Mouse (Mus musculus) limb, embryonic 14.5 days (tissue): ENCODE results near the gene Gc. TPM values are rescaled to one million over a fixed set of nuclear protein-coding genes. Genes with fewer than 3 reads are reported as not detected.

Experiments
- ATAC-seq: fragments of 200-750 bp; cut with Nextera tagmentation; 2 replicates; pipeline ENCODE4 v1.8.0; 2017; ENCODE audit warnings: low read depth, moderate number of reproducible peaks, moderate TSS enrichment; ENCODE audit not compliant: low FRiP score
- DNase-seq: peaks from one replicate; pipeline ENCODE4 v3.0.0-alpha.2; 2015; ENCODE audit warnings: low spot score
- H3K27ac ChIP-seq: fragments of 300-500 bp; sonication (generic); replicated peaks from 2 replicates; pipeline ENCODE4 v1.5.1; 2014; ENCODE audit warnings: low read depth, mild to moderate bottlenecking, low read length, moderate library complexity, mixed read lengths
- H3K27me3 ChIP-seq: fragments of 300-500 bp; sonication (generic); 2 replicates; pipeline ENCODE4 v1.6.1; 2014; ENCODE audit warnings: low read length, mixed read lengths; ENCODE audit not compliant: control insufficient read depth, insufficient read depth
- H3K36me3 ChIP-seq: fragments of 300-500 bp; sonication (generic); 2 replicates; pipeline ENCODE4 v1.6.1; 2014; ENCODE audit warnings: mild to moderate bottlenecking, low read length, moderate library complexity, mixed read lengths; ENCODE audit not compliant: control insufficient read depth, insufficient read depth
- H3K4me1 ChIP-seq: fragments of 300-500 bp; sonication (generic); 2 replicates; pipeline ENCODE4 v1.6.1; 2014; ENCODE audit warnings: antibody characterized with exemption, low read length, mixed read lengths; ENCODE audit not compliant: control insufficient read depth, insufficient read depth
- H3K4me2 ChIP-seq: fragments of 300-500 bp; sonication (generic); replicated peaks from 2 replicates; pipeline ENCODE4 v1.6.1; 2014; ENCODE audit warnings: low read depth, mild to moderate bottlenecking, low read length, moderate library complexity; ENCODE audit not compliant: severe bottlenecking
- H3K4me3 ChIP-seq: fragments of 300-500 bp; sonication (generic); replicated peaks from 2 replicates; pipeline ENCODE4 v1.5.1; 2014; ENCODE audit warnings: low read length
- H3K9ac ChIP-seq: fragments of 300-500 bp; sonication (generic); 2 replicates; pipeline ENCODE4 v1.6.1; 2014; ENCODE audit warnings: mild to moderate bottlenecking, low read depth, low read length, moderate library complexity; ENCODE audit not compliant: severe bottlenecking
- H3K9me3 ChIP-seq: fragments of 300-500 bp; sonication (generic); 2 replicates; pipeline ENCODE4 v1.6.1; 2016; ENCODE audit warnings: low read length; ENCODE audit not compliant: control insufficient read depth
- POLR2A ChIP-seq: fragments of 200-500 bp; IDR thresholded peaks from 2 replicates; pipeline ENCODE4 v1.8.0; 2012; ENCODE audit warnings: inconsistent platforms, mild to moderate bottlenecking, moderate library complexity, borderline replicate concordance; ENCODE audit not compliant: insufficient read depth, insufficient read length; ENCODE audit errors: extremely low read depth
- WGBS: fragments of 180-500 bp; shearing (Covaris S2); extraction: QIAGEN DNeasy Blood & Tissue Kit; methylation state at CpG from one replicate; pipeline ENCODE4 v1.1.7; 2014; 5-methylcytosine and 5-hydroxymethylcytosine counted together
- polyA plus RNA-seq, 2 experiments: library from polyadenylated mRNA; depleted of rRNA in 1 of 2; stranded (reverse) in 1 of 2; unstranded in 1 of 2; fragments of >200 nt; fragmentation: Nextera tagmentation in 1 of 2; extraction: Ambion mirVana in 1 of 2; gene quantifications; 2 replicates each; pipeline versions ENCODE4 v1.2.1 to v1.2.3; 2012 to 2014

Gc gene
- polyA plus RNA-seq, 2 experiments: 0.45 TPM; not detected in 1

DNA sequence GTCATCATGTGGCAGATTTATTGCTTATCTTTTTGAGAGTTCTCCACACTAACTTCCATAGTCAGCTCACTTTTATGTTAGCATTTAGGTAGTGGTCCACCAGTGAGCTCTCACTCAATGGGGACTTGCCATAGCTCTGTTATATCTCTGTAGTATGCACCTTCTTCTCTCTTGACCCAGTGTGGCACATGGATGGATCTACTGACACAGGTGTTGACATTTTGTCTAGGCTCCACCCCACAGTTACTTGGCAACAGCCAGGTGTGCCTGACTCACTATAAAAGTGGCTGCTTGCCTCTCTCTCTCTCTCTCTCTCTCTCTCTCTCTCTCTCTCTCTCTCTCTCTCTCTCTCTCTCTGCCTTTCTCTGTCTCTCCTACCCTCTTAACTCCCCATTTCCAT, 8.6 kb upstream of the Gc start:
- H3K27ac ChIP-seq: no peak overlapping the region
- no peak for ATAC-seq

GRCm38 (mm10) chr5:89461817-89462216, 4.1 kb upstream of the Gc start:
- Histone ChIP-seq H3K36me3 (no peaks in the 10 kb centered on the region), H3K9ac (no peak overlapping the region), H3K27ac (no peak overlapping the region), H3K4me1 (no peaks in the 10 kb centered on the region), H3K4me2 (no peak overlapping the region), H3K27me3 (no peaks in the 10 kb centered on the region), H3K9me3 (no peaks in the 10 kb centered on the region), H3K4me3 (no peak overlapping the region)
- DNase-seq: no peak
- WGBS: 79% methylated on average over 4 of the region's 4 CpGs
- no peak for ATAC-seq
- TF ChIP-seq POLR2A: no peak

More for the DNA sequence above, 8.6 kb upstream of the Gc start:
- H3K36me3 ChIP-seq: no peaks in the 10 kb centered on the region
- no peak overlapping the region for H3K4me3 ChIP-seq
- H3K27me3 ChIP-seq: no peaks in the 10 kb centered on the region
- no peak overlapping the region for H3K9ac ChIP-seq
- no peak for TF ChIP-seq POLR2A
- no peaks in the 10 kb centered on the region for H3K4me1 ChIP-seq
- no peaks in the 10 kb centered on the region for H3K9me3 ChIP-seq
- no peak for DNase-seq
- H3K4me2 ChIP-seq: no peak overlapping the region

DNA sequence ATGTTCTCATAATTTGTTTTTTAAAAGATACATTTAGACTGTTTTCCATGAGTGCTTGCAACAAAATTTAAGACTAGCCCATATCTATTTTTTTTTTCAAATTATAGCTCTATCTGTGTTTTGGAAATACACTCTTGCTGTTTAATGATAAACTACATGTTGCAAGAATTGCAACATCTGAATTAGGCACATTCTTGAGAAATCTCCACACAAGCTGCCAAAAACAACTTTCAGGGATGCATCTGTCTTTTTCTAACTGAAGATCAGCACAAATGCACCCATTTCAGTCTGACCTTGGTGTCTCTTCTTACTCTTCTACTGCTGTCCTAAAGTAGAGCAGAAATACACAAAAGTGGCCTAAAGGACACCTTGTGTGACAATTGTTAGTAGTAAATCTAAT, 1.9 kb upstream of the Gc start:
- ATAC-seq (no peak), DNase-seq (no peak)
- Histone ChIP-seq H3K36me3 (no peaks in the 10 kb centered on the region), H3K27me3 (no peaks in the 10 kb centered on the region), H3K4me2 (no peak overlapping the region), H3K9me3 (no peaks in the 10 kb centered on the region), H3K27ac (no peak overlapping the region), H3K9ac (no peak overlapping the region), H3K4me3 (no peak overlapping the region), H3K4me1 (no peaks in the 10 kb centered on the region)
- no peak for TF ChIP-seq POLR2A

- ATAC-seq (no peak), DNase-seq (no peak)
- 79% methylated on average over 2 of the region's 2 CpGs for WGBS
- no peaks in the 10 kb centered on the region for H3K9me3 ChIP-seq
- H3K4me3 ChIP-seq: no peak overlapping the region
- H3K27ac ChIP-seq: no peak overlapping the region
- H3K36me3 ChIP-seq: no peaks in the 10 kb centered on the region
- no peaks in the 10 kb centered on the region for H3K4me1 ChIP-seq
- no peak for TF ChIP-seq POLR2A
- H3K27me3 ChIP-seq: no peaks in the 10 kb centered on the region
- no peak overlapping the region for H3K4me2 ChIP-seq
- no peak overlapping the region for H3K9ac ChIP-seq
Measured at GRCm38 (mm10) chr5:89458987-89459386, 1.3 kb upstream of the Gc start.

- H3K4me3 ChIP-seq: no peak overlapping the region
- ATAC-seq (no peak), DNase-seq (peak; percentile 15)
- TF ChIP-seq POLR2A: no peak
- no peak overlapping the region for H3K27ac ChIP-seq
- H3K4me1 ChIP-seq: no peaks in the 10 kb centered on the region
- H3K9ac ChIP-seq: no peak overlapping the region
- WGBS: 47% methylated on average over 8 of the region's 8 CpGs
- H3K27me3 ChIP-seq: no peaks in the 10 kb centered on the region
- no peaks in the 10 kb centered on the region for H3K36me3 ChIP-seq
- no peaks in the 10 kb centered on the region for H3K9me3 ChIP-seq
- H3K4me2 ChIP-seq: no peak overlapping the region
Measured at GRCm38 (mm10) chr5:89455526-89455925, 2.2 kb downstream of the Gc start.

DNA sequence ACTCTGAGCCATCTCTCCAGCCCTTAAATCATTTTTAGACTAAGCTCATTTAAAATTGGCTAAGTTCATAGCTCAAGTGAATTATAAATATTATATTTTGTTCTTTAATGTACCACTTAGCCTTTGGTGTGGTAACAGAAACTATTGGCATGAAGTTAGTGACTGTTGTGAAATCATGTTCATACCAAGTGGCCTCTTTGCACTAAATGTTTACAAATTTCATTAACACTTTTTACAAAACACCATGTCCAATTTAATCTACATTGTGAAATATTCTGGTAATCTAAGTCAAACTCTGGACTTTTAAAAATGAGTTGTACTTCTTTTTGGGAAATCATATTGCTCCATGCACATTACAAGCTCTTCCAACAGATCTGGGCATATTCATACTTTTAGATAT, 6.9 kb downstream of the Gc start:
- DNase-seq (no peak), ATAC-seq (no peak)
- no peak overlapping the region for H3K27ac ChIP-seq
- no peak overlapping the region for H3K9ac ChIP-seq
- no peak overlapping the region for H3K4me3 ChIP-seq
- H3K9me3 ChIP-seq: no peaks in the 10 kb centered on the region
- H3K27me3 ChIP-seq: no peaks in the 10 kb centered on the region
- H3K4me1 ChIP-seq: no peaks in the 10 kb centered on the region
- H3K36me3 ChIP-seq: no peaks in the 10 kb centered on the region
- no peak overlapping the region for H3K4me2 ChIP-seq
- TF ChIP-seq POLR2A: no peak
